Mouse (Mus musculus) activated CD4-positive, CD25-positive, alpha-beta regulatory T cell, adult 4 months (primary cell): ENCODE results near the gene Polr1e. TPM values are rescaled to one million over a fixed set of nuclear protein-coding genes. Genes with fewer than 3 reads are reported as not detected.
"Not testable (repeated sequence)": the region's sequence is repeated elsewhere in the genome, so short reads cannot be mapped to it uniquely, and the experiment has no call there.

Source experiments
- ATAC-seq: one replicate; pipeline ENCODE4 v1.8.0; 2017
- polyA plus RNA-seq, 2 experiments: library from polyadenylated mRNA; unstranded; fragments of 100-300 nt; shearing (Covaris generic); gene quantifications; one replicate each; pipeline ENCODE4 v1.2.1; 2017

Polr1e gene
- polyA plus RNA-seq, 2 experiments from 2014 or later, result 39.7 to 56.8 TPM

- ATAC-seq, result no peak
Observed at GRCm38 (mm10) chr4:45010806-45011415, 7.5 kb upstream of the Polr1e start.

GRCm38 (mm10) chr4:45011581-45012104 is 6.7 kb upstream of the Polr1e start:
- no peak for ATAC-seq

GRCm38 (mm10) chr4:45012105-45012975 is 6.0 kb upstream of the Polr1e start, which contains the start of gene Zbtb5:
Gene Zbtb5, minus strand, starts transcription at chr4:45012412.
- peak; percentile 88 for ATAC-seq

- ATAC-seq, result no peak
Observed at GRCm38 (mm10) chr4:45013031-45013431, 5.4 kb upstream of the Polr1e start.

GRCm38 (mm10) chr4:45013537-45013936 is 4.8 kb upstream of the Polr1e start:
- ATAC-seq, result no peak

- ATAC-seq, result no peak
Observed at GRCm38 (mm10) chr4:45015615-45016014, 2.8 kb upstream of the Polr1e start.

- no peak for ATAC-seq
Observed at GRCm38 (mm10) chr4:45019009-45019408, 626 bp downstream of the Polr1e start.

- no peak for ATAC-seq
Observed at GRCm38 (mm10) chr4:45026459-45026858, 8.1 kb downstream of the Polr1e start.

- ATAC-seq, result no peak
Observed at GRCm38 (mm10) chr4:45032586-45032985, 14.2 kb downstream of the Polr1e start.

- ATAC-seq, result no peak
Observed at GRCm38 (mm10) chr4:45034693-45035628, 16.6 kb downstream of the Polr1e start.

GRCm38 (mm10) chr4:45036048-45036447 is 17.7 kb downstream of the Polr1e start:
- ATAC-seq, result no peak

- ATAC-seq, result no peak
Observed at GRCm38 (mm10) chr4:45036571-45036970, 18.2 kb downstream of the Polr1e start.

GRCm38 (mm10) chr4:45037455-45038410 is 19.4 kb downstream of the Polr1e start:
- ATAC-seq, result no peak

GRCm38 (mm10) chr4:45038879-45039278 is 20.5 kb downstream of the Polr1e start:
- ATAC-seq, result not testable (repeated sequence)

GRCm38 (mm10) chr4:45039546-45039945 is 21.2 kb downstream of the Polr1e start:
- not testable (repeated sequence) for ATAC-seq

- ATAC-seq, result no peak
Observed at GRCm38 (mm10) chr4:45040795-45041194, 22.4 kb downstream of the Polr1e start.

GRCm38 (mm10) chr4:45046679-45047078 is 28.3 kb downstream of the Polr1e start:
- no peak for ATAC-seq

GRCm38 (mm10) chr4:45047286-45047887 is 29.0 kb downstream of the Polr1e start:
- no peak for ATAC-seq

- no peak for ATAC-seq
Observed at GRCm38 (mm10) chr4:45047956-45048355, 29.6 kb downstream of the Polr1e start.

- ATAC-seq, result no peak
Observed at GRCm38 (mm10) chr4:45054862-45055261, 36.5 kb downstream of the Polr1e start.

GRCm38 (mm10) chr4:45055451-45055850 is 37.1 kb downstream of the Polr1e start:
- ATAC-seq, result no peak
